ENCODE assay signal across 28 mouse cellular contexts in the genomic region with DNA sequence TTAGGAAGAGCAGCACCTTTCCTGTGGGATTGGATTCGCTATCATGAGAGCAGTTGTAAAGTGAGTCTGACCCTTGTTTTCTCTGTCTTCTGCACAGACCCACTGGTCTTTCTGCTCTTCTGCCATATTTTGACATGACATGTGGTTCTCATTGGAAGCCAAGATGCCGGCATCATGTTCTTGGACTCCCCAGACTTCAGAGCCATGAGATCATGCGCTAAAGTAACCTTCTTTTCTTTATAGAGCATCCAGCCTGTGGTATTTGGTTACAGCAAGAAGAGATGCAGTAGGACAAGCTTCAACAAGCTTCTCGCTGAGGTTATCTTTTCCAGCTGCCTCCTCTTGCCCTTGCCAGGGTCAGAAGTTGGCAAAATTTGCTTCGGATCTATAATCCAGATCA.
"Had no signal": no experiment of that assay in that cellular context is flagged by ENCODE, and none has a peak within 500 bp of the region (broad histone marks: within the 10 kb centered on the region; RNA-seq: fewer than 3 reads in every experiment).

No protein-coding gene starts in this region.

- DNase-seq: left cerebral cortex, postnatal 4 days; liver; liver, embryonic 13.5 days; liver, postnatal 0 days; lung, adult 18-20 months; lung, adult 2 months; lung, embryonic 14.5 days; lung, postnatal 10 days; lung, postnatal 14 days; lung, postnatal 36 days; lung, postnatal 4 days; midbrain, embryonic 14.5 days had no signal

- H3K27ac ChIP-seq: limb, embryonic 10.5 days; limb, embryonic 12.5 days; limb, embryonic 13.5 days; limb, embryonic 15.5 days; liver, embryonic 12.5 days; liver, embryonic 13.5 days; liver, embryonic 14.5 days; liver, embryonic 15.5 days; lung, embryonic 15.5 days; macrophage; midbrain, embryonic 10.5 days; midbrain, embryonic 12.5 days; midbrain, embryonic 13.5 days; midbrain, embryonic 15.5 days; neural tube, embryonic 12.5 days had no signal

- H3K4me3 ChIP-seq: limb, embryonic 10.5 days; limb, embryonic 12.5 days; limb, embryonic 13.5 days; limb, embryonic 15.5 days; liver, embryonic 12.5 days; liver, embryonic 13.5 days; liver, embryonic 15.5 days; lung, embryonic 15.5 days; megakaryocyte, embryonic 14.5 days; midbrain, embryonic 10.5 days; midbrain, embryonic 12.5 days; midbrain, embryonic 13.5 days; midbrain, embryonic 15.5 days; myocyte; neural tube, embryonic 12.5 days had no signal
